Mouse (Mus musculus) cortical plate, adult 2 months (tissue): ENCODE data around the gene Ap3b2.

Source experiments
- CTCF ChIP-seq: fragments of 200-500 bp; IDR thresholded peaks from 2 replicates; pipeline ENCODE4 v1.5.1; 2011; ENCODE audit warnings: mild to moderate bottlenecking, control low read depth, low read length; ENCODE audit not compliant: insufficient read depth; ENCODE audit errors: extremely low read depth
- POLR2A ChIP-seq: fragments of 200-500 bp; IDR thresholded peaks from 2 replicates; pipeline ENCODE4 v1.6.1; 2011; ENCODE audit warnings: mild to moderate bottlenecking, low read length, control low read depth; ENCODE audit not compliant: insufficient read depth; ENCODE audit errors: extremely low read depth

DNA sequence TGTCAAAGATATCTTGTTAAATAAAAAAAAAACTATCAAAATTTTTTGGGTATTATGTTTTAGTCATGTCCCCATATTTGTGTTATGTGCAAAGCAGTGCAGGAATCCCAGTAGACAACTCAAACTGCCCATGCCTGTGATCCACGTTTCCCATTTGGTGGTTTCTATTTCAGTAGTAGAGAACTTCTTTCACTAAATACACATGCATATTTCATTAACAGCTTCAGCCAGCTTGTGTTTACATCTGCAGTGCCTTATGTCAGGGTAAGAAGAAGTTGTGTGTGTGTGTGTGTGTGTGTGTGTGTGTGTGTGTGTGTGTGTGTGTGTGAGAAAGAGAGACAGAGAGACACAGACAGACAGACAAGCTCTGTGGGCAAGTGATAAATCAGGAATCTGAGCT, 37.7 kb upstream of the Ap3b2 start:
- TF ChIP-seq CTCF (no peak), POLR2A (no peak)
